Mouse (Mus musculus): ENCODE measurements around the gene Sorcs2. TPM values are rescaled to one million over a fixed set of nuclear protein-coding genes. Genes with fewer than 3 reads are reported as not detected.

The Sorcs2 gene
- polyA plus RNA-seq, 1 experiment from 2014 or later = 3.1 TPM

DNA sequence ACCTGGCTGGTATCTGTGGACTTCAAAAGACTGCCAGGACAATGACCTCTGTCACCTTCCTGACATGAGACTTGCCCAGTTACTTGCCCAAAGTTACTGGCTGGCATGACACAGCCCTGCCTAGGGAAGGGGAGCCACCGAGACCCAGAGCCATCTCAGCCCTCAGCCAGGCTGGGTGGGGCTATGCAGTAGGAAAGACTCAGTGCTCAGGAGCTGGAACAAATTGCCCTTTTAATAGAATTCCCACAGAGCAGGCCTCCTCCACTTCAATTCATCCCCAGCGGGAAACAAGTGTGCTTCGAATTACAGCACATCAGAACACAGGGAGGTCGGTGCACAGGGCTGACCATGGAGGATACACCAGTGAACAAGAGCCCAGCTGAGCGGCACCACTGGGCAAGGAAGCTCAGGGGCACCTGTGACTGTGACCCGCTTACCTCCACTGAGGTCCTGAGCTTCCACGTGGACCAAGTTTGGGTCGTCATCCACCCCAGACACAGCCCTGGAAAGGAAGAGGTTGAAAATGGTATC lies 330.2 kb downstream of the Sorcs2 start:
- no peaks in the 10 kb centered on the region for H3K9me3 ChIP-seq (ENCODE audit: control insufficient read depth, low read length)
- H3K27ac ChIP-seq (replicated peaks) = no peak overlapping the region
- DNase-seq (ENCODE audit: low spot score) = no peak
- ATAC-seq (ENCODE audit: low FRiP score, low TSS enrichment) = no peak
- no peaks in the 10 kb centered on the region for H3K4me1 ChIP-seq (replicated peaks; ENCODE audit: control insufficient read depth, insufficient read depth)
- no peaks in the 10 kb centered on the region for H3K36me3 ChIP-seq (ENCODE audit: control insufficient read depth, insufficient read depth, low read length)
- no peak overlapping the region for H3K4me2 ChIP-seq (replicated peaks; ENCODE audit: low read depth)
- H3K9ac ChIP-seq (ENCODE audit: low read length) = no peak overlapping the region
- H3K4me3 ChIP-seq (ENCODE audit: low read depth, low read length) = no peak overlapping the region
- TF ChIP-seq EP300 (optimal IDR thresholded peaks at IDR 0.05) (no peak), CTCF (IDR thresholded peaks at IDR 0.05; ENCODE audit: low read depth) (no peak)
- no peaks in the 10 kb centered on the region for H3K27me3 ChIP-seq (ENCODE audit: control insufficient read depth, insufficient read depth, low read length)
- WGBS = 76% methylated on average over 8 of the region's 8 CpGs

DNA sequence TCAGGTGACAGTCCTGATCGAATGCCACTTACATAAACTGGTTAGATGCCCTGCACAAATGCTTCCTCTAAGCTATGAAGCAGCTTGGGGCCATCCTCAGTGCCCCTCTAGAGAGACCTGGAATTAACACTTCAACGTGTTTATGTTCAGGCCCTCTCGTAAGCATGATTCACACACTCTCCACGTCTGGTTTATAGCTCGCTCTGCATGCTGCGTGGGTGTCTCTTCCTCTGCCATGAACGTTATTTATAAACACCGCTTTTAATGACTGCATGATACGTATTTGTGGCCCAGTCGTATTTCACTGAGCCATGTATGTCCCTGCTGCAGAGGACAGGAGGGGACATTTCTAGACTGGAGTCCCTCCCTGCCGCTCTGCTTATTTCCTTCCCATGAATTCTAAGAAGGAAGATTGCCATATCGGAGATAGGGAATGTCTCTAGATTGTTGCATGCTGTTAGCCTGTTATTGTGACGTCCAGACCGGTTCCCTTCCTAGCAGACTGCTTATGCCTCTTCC lies 340.1 kb downstream of the Sorcs2 start:
- 62% methylated on average over 14 of the region's 14 CpGs for WGBS
- ATAC-seq (ENCODE audit: low FRiP score, low TSS enrichment) = no peak
- no peak for TF ChIP-seq CTCF (IDR thresholded peaks at IDR 0.05; ENCODE audit: low read depth)
- no peak for TF ChIP-seq EP300 (optimal IDR thresholded peaks at IDR 0.05)

DNA sequence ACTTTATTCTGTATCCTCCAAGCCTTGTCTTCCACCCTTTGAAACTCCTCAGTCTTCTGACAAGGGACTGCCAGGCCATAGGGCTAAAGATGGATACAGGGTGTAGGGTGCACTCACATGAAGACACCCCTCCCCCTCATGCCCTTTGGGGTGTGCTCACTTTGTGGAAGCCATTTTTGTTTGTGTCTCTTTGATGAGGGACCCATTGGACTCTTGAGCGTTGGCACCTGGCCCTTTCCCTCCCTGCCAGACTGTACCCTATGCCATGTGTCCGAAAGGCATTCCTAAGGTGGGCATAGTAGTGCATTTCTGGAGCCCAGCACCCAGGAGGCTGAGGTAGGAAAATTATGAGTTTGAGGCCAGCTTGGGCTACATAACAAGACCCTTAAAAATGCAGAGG lies 341.0 kb downstream of the Sorcs2 start:
- no peak for TF ChIP-seq CTCF (IDR thresholded peaks at IDR 0.05; ENCODE audit: low read depth)
- no peak for TF ChIP-seq EP300 (optimal IDR thresholded peaks at IDR 0.05)
- WGBS = 93% methylated on average over 2 of the region's 2 CpGs
- no peaks in the 10 kb centered on the region for H3K27me3 ChIP-seq (ENCODE audit: control insufficient read depth, insufficient read depth, low read length)

More for the DNA sequence above, 340.1 kb downstream of the Sorcs2 start:
- H3K4me3 ChIP-seq (ENCODE audit: low read depth, low read length) = no peak overlapping the region
- H3K4me2 ChIP-seq (replicated peaks; ENCODE audit: low read depth) = no peak overlapping the region
- H3K9ac ChIP-seq (ENCODE audit: low read length) = no peak overlapping the region
- H3K27me3 ChIP-seq (ENCODE audit: control insufficient read depth, insufficient read depth, low read length) = no peaks in the 10 kb centered on the region
- DNase-seq (ENCODE audit: low spot score) = no peak
- no peaks in the 10 kb centered on the region for H3K9me3 ChIP-seq (ENCODE audit: control insufficient read depth, low read length)
- H3K36me3 ChIP-seq (ENCODE audit: control insufficient read depth, insufficient read depth, low read length) = no peaks in the 10 kb centered on the region
- H3K27ac ChIP-seq (replicated peaks) = no peak overlapping the region
- H3K4me1 ChIP-seq (replicated peaks; ENCODE audit: control insufficient read depth, insufficient read depth) = no peaks in the 10 kb centered on the region

DNA sequence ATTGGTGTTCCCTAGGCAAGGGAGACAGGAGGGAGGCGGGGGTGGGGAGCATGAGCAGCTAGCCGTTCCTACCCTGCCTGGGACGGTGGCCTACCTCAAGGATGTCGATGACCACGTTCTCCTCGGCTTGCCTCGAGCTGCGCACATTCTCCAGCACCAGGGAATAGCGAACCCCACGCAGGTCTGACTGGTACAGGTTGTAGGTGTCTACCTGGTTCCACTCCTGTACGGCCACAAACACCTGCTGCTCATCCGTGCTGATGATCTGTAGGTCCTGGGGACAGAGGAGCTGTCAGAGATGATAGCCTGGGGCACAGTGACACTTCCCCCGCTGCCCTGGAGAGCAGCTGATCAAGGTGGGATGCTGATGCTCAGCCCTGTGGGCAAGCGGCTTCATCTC lies 342.1 kb downstream of the Sorcs2 start:
- DNase-seq (ENCODE audit: low spot score) (no peak), ATAC-seq (ENCODE audit: low FRiP score, low TSS enrichment) (no peak)
- WGBS = 86% methylated on average over 14 of the region's 14 CpGs
- no peaks in the 10 kb centered on the region for H3K9me3 ChIP-seq (ENCODE audit: control insufficient read depth, low read length)
- H3K9ac ChIP-seq (ENCODE audit: low read length) = no peak overlapping the region
- no peaks in the 10 kb centered on the region for H3K36me3 ChIP-seq (ENCODE audit: control insufficient read depth, insufficient read depth, low read length)
- no peak overlapping the region for H3K27ac ChIP-seq (replicated peaks)
- no peaks in the 10 kb centered on the region for H3K4me1 ChIP-seq (replicated peaks; ENCODE audit: control insufficient read depth, insufficient read depth)
- H3K4me3 ChIP-seq (ENCODE audit: low read depth, low read length) = no peak overlapping the region
- no peak for TF ChIP-seq EP300 (optimal IDR thresholded peaks at IDR 0.05)
- no peak for TF ChIP-seq CTCF (IDR thresholded peaks at IDR 0.05; ENCODE audit: low read depth)
- H3K27me3 ChIP-seq (ENCODE audit: control insufficient read depth, insufficient read depth, low read length) = no peaks in the 10 kb centered on the region
- no peak overlapping the region for H3K4me2 ChIP-seq (replicated peaks; ENCODE audit: low read depth)

More for the DNA sequence above, 341.0 kb downstream of the Sorcs2 start:
- Histone ChIP-seq H3K4me3 (ENCODE audit: low read depth, low read length) (no peak overlapping the region), H3K27ac (replicated peaks) (no peak overlapping the region), H3K4me2 (replicated peaks; ENCODE audit: low read depth) (no peak overlapping the region), H3K9ac (ENCODE audit: low read length) (no peak overlapping the region), H3K4me1 (replicated peaks; ENCODE audit: control insufficient read depth, insufficient read depth) (no peaks in the 10 kb centered on the region), H3K36me3 (ENCODE audit: control insufficient read depth, insufficient read depth, low read length) (no peaks in the 10 kb centered on the region), H3K9me3 (ENCODE audit: control insufficient read depth, low read length) (no peaks in the 10 kb centered on the region)
- DNase-seq (ENCODE audit: low spot score) (no peak), ATAC-seq (ENCODE audit: low FRiP score, low TSS enrichment) (no peak)

GRCm38 (mm10) chr5:36054498-36054897 lies 343.4 kb downstream of the Sorcs2 start:
- Histone ChIP-seq H3K4me1 (replicated peaks; ENCODE audit: control insufficient read depth, insufficient read depth) (no peaks in the 10 kb centered on the region), H3K9me3 (ENCODE audit: control insufficient read depth, low read length) (no peaks in the 10 kb centered on the region), H3K36me3 (ENCODE audit: control insufficient read depth, insufficient read depth, low read length) (no peaks in the 10 kb centered on the region), H3K9ac (ENCODE audit: low read length) (no peak overlapping the region), H3K27me3 (ENCODE audit: control insufficient read depth, insufficient read depth, low read length) (no peaks in the 10 kb centered on the region), H3K4me2 (replicated peaks; ENCODE audit: low read depth) (no peak overlapping the region), H3K27ac (replicated peaks) (no peak overlapping the region), H3K4me3 (ENCODE audit: low read depth, low read length) (no peak overlapping the region)
- TF ChIP-seq CTCF (IDR thresholded peaks at IDR 0.05; ENCODE audit: low read depth) = peak; percentile 50
- TF ChIP-seq EP300 (optimal IDR thresholded peaks at IDR 0.05) = no peak
- DNase-seq (ENCODE audit: low spot score) = no peak
- no peak for ATAC-seq (ENCODE audit: low FRiP score, low TSS enrichment)
- WGBS = 47% methylated on average over 3 of the region's 3 CpGs

- Histone ChIP-seq H3K4me2 (replicated peaks; ENCODE audit: low read depth) (no peak overlapping the region), H3K27ac (replicated peaks) (no peak overlapping the region), H3K9me3 (ENCODE audit: control insufficient read depth, low read length) (no peaks in the 10 kb centered on the region), H3K36me3 (ENCODE audit: control insufficient read depth, insufficient read depth, low read length) (no peaks in the 10 kb centered on the region), H3K9ac (ENCODE audit: low read length) (no peak overlapping the region), H3K4me3 (ENCODE audit: low read depth, low read length) (no peak overlapping the region), H3K4me1 (replicated peaks; ENCODE audit: control insufficient read depth, insufficient read depth) (peaks cover 2% of the 10 kb centered on the region; the same call in 1 of the 2 replicates), H3K27me3 (ENCODE audit: control insufficient read depth, insufficient read depth, low read length) (no peaks in the 10 kb centered on the region)
- WGBS = 89% methylated on average over 2 of the region's 2 CpGs
- TF ChIP-seq EP300 (optimal IDR thresholded peaks at IDR 0.05) (no peak), CTCF (IDR thresholded peaks at IDR 0.05; ENCODE audit: low read depth) (no peak)
- DNase-seq (ENCODE audit: low spot score) (no peak), ATAC-seq (ENCODE audit: low FRiP score, low TSS enrichment) (no peak)
Measured at GRCm38 (mm10) chr5:36043154-36043553, 354.8 kb downstream of the Sorcs2 start.

Data from stomach, postnatal 0 days (tissue).